Mouse (Mus musculus) v-Abl transformed pro-B cells (cell line): ENCODE data around the gene Eaf2.

Experiments
- in situ Hi-C, 2 experiments: fragments of 400-800 bp; cut with MboI; formaldehyde crosslinking; loops; one replicate each; pipeline ENCODE4 v1.15.1; 2025; ENCODE audit not compliant: unreplicated experiment in 2 of 2

The Eaf2 gene

DNA sequence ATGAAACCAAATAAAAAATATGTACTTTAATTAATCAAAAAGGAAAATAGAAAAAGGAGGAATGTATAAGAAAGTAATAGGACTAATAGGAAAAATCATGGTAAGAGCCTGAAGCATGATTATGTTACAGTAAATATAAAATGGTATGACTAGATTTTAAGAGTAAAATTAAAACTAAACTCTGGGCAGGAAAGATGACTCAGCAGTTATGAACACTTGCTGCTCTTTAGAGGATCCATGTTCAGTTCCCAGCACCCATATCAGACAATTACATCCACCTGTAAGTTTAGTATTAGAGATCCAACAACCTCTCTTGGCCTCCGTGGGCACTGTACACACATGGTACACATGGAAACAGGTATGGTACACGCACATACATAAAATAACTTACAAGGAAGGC lies 5.4 kb downstream of the Eaf2 start:
- in situ Hi-C loops, result no loop called here

DNA sequence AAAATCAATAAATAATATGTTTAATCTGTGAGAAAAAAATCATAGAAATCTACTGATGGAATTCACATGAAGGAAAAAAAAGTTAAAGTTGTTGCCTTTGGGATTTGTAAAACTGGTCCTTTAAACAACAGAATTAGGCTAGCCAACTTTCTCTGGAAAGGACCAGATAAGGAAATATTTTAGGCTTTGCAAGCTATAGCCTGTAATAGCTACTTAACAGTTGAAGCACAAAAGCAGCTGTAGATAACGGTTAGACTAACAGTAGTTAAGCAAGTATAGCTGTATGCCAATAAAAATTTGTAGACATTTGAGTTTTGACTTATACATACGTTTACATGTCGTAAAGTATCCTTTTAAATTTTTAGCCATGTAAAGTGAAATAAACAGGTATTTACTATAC lies 11.2 kb downstream of the Eaf2 start:
- in situ Hi-C loops, result no loop called here

DNA sequence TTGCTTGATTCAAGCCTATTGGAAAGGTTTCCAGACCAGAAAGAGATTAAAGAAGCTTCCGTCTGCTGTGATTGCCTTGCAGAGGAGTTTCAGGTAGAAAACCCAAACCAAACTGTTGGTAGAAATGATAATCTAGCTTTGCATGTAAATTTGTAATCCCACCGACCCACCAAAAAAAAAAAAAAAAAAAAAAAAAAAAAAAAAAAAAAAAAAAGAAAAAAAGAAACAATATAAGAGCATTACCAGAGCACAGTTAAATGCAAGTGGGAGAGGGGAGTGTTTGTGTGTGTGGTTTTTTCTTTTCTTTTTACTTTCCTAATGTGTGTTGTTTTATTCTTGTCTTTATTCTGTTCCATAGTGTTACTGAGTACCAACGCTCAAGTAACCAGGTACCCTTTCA lies 23.6 kb downstream of the Eaf2 start:
- in situ Hi-C loops, result no loop called here

DNA sequence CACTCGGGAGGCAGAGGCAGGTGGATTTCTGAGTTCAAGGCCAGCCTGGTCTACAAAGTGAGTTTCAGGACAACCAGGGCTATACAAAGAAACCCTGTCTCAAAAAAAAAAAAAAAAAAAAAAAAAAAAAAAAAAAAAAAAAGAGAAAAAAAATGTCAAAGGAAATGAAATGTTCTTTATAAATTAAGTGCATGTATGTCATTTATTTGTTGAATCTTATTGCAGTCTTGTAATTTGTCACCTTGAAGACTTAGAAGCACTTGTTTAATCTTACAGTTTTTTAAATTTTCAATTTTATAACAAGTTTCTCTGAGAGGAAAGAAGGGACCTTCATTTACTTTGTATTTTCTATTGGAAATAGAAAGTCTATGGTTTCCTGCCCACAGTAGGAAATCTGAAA lies 27.9 kb downstream of the Eaf2 start:
- in situ Hi-C loops, result loop anchor here in 1 of 2 experiments (10.0 to 25.0 kb wide), 2 partner anchors 1082 to 1240 kb away; partner anchors contain the start of genes Dirc2 and Gsk3b

DNA sequence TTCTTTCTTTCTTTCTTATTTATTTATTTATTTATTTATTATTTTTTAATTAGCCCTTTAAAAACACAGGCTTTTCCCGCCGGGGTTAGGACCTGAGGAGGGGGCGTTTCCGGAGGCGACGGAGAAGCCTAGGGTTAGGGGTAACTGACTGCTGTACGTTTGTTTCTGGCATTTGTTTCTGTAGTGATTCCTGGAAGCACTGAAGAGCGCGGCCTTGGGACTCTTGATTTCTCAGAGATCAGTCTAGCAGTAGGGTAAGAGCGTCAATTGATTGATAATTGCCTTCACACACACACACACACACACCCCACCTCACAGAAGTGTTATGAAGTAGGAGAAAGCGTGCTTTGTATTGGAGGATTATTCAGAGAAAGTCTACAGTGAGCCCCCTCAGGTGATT lies 46.0 kb downstream of the Eaf2 start:
- in situ Hi-C loops, result loop anchor here in 1 of 2 experiments (10.0 to 25.0 kb wide), 2 partner anchors 954 to 1258 kb away; partner anchors contain the start of genes Gsk3b and Parp14

DNA sequence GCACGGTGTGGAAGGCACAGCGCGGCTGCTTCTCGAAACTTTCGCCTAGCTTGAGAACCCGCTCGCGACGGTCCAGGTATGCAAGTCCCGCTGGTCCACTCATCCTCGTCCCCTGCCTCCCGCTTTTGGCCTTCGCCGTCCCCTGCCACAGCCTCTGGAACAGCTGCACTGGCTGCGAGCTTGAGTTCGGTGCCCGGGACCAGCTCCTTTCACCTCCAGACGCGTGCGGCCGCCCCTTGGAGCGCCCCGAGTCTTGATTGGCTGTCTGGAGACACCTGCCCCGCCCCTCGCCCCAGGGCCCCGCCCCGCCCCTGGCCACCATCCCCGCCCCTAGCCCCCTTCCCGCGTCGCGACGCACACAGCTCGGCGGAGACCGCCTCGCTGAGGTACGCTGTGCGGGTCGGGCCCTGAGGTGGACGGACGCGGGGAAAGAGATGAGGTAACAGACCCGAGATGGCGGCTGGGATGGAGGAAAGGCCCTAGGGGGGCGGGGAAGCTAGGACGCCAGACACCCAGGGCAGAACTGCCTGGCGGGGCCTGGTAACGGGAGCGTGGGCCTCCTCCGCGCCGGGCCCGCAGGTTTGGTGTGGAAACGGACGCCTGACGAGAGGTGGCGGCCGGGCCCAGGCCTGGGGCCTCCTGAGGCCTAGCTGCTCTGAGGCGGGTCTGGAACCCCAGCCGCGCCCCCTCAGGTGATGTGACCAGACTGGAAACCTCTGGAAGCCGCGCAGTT lies 46.6 kb downstream of the Eaf2 start, which contains the start of gene Iqcb1:
TSS of gene Iqcb1 (plus strand) at position 332 of the 733 bp plus-strand sequence.
- in situ Hi-C loops, result loop anchor here in 1 of 2 experiments (10.0 to 25.0 kb wide), 2 partner anchors 953 to 1259 kb away; partner anchors contain the start of genes Gsk3b and Parp14

DNA sequence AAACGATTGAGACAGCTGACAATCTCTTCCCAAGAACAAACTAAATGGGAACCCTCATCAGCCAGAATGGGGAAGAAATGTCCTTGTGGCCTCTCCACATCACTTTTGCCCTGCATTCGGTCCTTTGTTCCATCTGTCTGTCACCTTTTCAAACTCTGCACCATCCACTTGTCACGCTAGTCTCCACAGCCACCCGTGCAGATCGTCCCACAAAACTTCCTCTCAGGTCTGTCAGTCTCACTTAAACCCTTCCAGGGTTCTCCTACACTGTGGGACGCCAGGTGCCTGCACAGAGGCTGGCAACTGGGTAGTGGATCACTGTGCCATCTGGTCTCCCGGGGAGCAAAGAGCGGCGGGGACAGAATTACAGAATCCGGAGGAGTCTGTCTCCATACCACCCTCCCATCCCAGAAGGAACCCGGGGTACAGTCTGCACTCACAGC lies 47.2 kb downstream of the Eaf2 start:
- in situ Hi-C loops, result loop anchor here in 1 of 2 experiments (10.0 to 25.0 kb wide), 2 partner anchors 953 to 1260 kb away; partner anchors contain the start of genes Gsk3b and Parp14

DNA sequence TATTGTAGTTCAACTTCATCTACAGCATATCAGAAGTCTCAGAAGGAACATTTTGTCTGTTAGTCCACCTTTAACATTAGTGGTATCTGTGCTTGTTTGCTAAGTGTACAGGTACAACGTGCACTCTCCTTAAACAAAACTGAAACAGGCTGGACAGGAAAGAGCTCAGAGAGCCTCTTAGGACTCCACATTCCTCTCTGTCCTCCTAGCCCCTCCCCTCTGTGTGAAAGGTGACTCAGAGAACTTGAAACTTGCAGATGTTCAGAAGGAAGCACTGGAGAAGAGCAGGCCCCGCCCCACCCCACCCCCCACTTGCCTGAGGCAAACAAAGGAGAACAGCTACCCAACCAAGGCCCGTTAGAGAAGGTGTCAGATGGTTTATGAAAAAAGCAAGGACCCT lies 53.3 kb downstream of the Eaf2 start:
- in situ Hi-C loops, result loop anchor here in 1 of 2 experiments (5.0 to 25.0 kb wide), 3 partner anchors 191 to 1459 kb away; partner anchors contain the start of genes Parp14, Polq and Sec22a

DNA sequence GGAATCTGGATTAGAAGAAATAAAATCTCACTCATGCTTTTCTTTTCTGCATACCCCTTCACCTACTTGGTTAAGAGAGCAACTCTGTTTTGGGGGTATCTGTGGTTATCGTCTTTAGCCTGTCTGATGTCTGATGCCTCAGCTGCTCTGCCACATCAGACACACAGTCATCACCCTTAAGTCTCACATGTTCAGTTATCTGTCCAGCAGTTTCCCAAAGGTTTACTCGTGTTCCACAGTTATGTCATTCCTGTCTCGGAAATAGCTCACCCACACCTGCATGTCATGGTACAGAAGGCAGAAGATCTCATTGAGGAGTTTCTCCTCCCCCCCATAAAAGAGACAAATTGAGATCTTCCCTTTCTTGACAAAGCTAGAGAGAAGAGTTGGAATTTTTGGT lies 54.1 kb downstream of the Eaf2 start:
- in situ Hi-C loops, result loop anchor here in 1 of 2 experiments (5.0 to 25.0 kb wide), 3 partner anchors 192 to 1458 kb away; partner anchors contain the start of genes Parp14, Polq and Sec22a

DNA sequence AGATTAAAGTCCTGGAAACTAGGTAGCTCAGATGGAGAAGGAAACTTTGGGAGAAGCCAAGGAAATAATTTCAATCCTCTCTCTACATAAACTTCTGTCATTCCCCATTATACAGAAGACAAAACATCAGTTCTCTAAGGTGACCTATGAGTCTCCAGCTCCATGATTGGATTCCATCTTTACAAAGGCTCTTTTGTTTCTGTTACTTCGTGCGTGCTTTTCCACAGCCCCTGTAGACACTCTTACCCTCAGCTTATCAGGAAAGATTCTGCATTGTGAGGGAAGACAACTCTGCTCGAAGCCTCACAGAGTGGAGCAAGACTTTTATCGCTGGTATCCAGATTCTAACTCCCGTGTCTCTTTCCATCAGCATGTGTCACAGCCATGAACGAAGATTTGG lies 54.8 kb downstream of the Eaf2 start:
- in situ Hi-C loops, result loop anchor here in 1 of 2 experiments (5.0 to 25.0 kb wide), 3 partner anchors 192 to 1458 kb away; partner anchors contain the start of genes Parp14, Polq and Sec22a

DNA sequence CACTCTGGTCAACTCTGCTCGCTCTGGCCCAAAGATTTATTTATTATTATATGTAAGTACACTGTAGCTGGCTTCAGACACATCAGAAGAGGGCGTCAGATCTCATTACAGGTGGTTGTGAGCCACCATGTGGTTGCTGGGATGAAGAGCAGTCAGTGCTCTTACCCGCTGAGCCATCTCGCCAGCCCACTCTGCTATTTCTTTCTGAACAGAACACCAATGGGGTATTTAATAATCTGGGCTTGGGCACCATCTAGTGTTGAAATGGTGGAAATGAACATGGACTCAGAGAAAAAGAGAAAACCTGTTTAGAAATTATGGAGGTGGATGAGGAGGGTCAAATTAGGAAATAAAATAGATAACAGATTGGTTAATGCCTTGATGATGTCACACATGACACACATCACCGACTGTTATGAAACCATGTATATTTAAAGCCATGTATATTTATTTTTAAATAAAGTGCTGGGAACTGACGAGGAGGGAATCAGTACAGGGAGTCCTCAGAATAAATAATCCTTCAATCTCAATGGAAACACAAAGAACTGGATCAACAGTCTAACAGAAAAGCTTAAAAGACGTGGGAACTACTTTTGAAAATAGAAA lies 57.4 kb downstream of the Eaf2 start:
- in situ Hi-C loops, result loop anchor here (5.0 to 25.0 kb wide), 5 partner anchors 95 to 1703 kb away; partner anchors contain the start of gene Sec22a (in 1 of the 2)

DNA sequence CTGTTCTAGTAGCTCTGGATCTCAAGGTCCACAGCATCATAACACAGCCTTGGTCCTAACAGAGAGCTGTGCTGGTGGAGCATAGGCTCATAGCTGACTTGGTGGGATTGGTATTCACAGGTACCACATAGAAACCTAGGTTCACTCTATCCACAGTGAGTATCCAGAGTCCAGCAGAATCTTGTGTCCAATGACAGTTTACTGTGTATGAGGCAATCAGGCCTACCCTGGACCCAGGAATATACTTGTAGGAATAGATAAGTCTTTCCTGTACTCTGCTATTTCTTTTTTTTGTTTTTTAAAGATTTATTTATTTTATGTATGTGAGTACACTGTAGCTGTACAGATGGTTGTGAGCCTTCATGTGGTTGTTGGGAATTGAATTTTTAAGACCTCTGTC lies 57.9 kb downstream of the Eaf2 start:
- in situ Hi-C loops, result loop anchor here (5.0 to 25.0 kb wide), 5 partner anchors 95 to 1702 kb away; partner anchors contain the start of gene Sec22a (in 1 of the 2)

DNA sequence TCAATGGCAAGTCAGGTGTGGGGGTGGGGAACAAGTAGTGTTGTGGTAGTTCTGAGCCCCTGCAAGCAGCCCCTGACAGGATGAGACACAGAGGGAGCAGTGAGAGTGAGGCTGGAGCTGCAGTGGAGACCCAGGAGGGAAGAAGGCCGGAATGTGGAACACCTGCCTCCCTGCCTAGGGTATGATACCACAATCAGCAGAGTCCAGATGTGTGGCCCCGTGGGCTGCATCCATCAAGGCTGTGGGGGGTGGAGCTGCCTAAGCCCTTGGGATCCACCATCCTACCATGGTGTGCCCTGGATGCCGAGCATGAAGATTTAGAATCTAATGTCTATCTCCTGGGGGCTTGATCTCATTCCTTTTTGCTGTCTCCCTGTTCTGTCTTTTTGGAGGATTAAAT lies 61.1 kb downstream of the Eaf2 start:
- in situ Hi-C loops, result loop anchor here (5.0 to 25.0 kb wide), 6 partner anchors 41 to 1699 kb away; partner anchors contain the start of gene Sec22a (in 1 of the 2)

DNA sequence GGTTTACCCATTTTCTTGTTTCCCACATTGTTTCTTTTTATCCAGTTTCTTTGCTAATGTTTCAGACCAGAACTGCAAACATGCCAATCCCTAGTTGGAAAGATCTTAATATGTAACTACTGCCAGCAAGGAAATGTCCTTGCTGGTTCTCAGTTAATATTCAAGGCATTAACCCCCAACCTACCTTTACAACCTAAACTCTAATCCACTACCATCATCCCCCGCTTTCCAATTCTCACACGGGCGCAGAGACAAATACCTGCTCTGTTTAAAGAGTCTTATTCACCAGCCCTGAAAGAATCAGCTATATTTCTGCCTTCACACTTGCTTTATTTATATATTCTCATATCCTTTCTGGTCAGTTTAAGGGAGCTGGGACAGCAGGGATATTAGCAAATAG lies 66.2 kb downstream of the Eaf2 start:
- in situ Hi-C loops, result loop anchor here in 1 of 2 experiments (25.0 kb wide), 1 partner anchor 1446 kb away; the partner anchor contains the start of gene Sec22a

DNA sequence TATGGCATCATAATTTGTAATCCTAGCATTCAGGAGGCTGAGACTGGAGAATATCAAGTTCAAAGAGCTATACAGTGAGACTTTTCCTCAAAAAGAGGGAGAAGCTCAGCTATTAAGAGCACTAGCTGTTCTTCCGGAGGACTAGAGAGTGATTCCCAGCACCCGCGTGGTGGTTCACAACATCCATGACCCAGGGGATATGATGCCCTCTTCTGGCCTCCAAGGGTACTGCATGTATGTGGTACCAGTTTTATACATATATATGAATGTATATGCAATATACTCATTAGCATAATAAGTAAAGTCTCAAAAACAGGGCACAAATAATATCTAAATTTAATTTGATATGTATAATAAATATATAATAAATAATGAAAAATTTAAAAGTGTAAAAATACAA lies 72.4 kb downstream of the Eaf2 start:
- in situ Hi-C loops, result loop anchor here in 1 of 2 experiments (25.0 kb wide), 1 partner anchor 1440 kb away; the partner anchor contains the start of gene Sec22a

DNA sequence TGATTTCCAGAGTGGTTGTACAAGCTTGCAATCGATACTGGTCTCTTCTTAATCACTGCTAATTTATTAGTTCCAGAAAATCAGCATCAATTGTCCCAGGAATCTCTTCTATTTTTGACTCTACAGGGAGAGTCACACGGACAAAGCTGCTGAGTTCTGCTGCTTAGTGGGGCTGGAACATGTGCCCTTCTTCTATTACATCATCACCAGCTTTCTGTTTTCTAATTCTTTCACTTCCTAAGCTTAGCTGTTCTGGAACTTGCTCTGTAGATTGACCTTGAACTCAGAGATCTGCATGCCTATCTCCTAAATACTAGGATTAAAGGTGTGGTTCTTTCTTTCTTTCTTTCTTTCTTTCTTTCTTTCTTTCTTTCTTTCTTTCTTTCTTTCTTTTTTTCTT lies 76.5 kb downstream of the Eaf2 start:
- in situ Hi-C loops, result no loop called here

DNA sequence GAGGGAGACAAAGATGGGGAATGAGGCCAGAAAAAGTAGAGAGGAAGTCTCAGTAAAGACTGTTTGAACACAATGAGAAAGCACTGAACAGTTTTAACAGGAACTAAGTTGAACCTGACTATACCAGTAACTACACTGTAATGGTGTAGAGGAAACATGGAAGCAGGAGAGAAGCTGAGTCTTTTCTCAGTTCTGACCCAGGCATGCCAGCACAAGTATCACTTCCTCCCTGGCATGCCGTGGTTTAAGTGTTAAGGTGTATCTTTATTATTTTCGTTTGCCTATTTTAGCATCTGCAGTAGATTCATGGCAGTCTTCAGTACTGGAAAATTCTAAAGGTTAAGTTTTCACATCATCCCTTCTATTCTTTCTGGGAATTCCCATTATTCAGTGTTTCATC lies 79.8 kb downstream of the Eaf2 start:
- in situ Hi-C loops, result no loop called here

DNA sequence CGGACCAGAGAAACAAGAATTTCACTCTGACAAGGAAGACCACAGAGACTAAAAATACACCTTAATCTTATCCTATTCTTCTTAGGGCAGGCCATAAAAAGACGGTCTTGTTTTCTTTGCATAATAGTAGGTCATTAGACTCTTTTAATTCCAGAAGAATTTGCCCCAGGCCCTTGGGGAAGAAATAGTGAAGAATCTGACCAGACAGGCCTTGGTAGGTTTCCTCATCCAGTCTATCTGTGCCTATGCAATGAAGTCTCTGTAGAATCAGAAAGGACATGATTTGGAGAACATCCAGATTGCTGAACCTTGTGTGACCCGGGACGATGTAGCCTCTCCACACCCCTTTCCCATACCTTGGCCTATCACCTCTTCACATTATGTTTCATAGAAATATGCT lies 84.6 kb downstream of the Eaf2 start:
- in situ Hi-C loops, result no loop called here

DNA sequence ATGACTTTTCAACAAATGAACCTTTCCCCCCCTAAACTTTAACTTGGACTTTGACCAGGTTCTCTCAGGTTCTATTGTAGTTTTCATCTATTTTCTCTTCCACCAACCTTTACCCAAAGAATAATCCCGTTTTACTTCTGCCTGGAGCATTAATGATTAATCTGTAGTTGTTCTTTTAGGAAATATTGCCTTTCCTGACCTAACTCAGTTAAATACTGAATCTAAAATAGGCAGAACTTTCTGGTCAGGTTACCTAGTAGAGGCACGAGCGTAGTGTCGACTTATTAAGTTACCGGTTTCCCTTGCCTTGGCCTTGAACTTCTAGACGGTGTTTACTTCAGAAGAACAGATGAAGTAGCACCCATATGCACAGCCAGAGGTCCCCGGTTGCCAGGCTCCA lies 88.3 kb downstream of the Eaf2 start:
- in situ Hi-C loops, result no loop called here

DNA sequence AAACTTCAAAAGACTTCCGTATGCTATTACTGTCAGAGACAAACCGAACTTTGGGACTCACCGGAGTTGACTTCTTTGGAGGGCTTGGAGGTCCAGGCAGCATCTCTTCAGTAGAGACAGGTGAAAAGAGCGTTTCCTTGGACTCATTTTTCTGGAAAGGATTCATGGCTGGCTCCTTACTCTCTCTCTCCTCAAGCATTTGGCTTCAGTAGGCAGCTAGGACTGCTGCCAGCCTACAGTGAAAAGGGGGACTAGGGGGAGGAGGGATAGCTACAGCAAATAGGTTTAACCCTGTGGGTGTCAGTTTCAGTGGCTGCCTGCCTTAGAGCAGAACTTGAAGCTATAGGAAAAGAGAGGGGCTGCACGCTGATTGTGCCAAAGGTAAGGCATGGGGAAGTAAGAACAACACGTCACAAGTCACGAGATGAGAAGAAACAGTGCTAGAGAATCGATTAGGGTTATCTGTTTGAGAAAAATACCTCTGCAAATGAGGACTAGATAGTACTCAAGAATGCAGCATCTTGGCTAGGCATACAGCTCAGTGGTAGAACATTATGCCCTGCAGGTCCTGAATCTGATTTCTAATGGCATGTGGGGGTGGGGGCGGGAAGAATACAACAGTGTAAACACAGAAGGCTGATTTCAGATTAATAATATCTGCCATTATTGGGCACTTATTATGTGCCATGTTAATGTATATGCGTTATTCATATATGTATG lies 90.0 kb downstream of the Eaf2 start, which contains the start of gene Slc15a2:
TSS of gene Slc15a2 (minus strand) at position 369 of the 720 bp plus-strand sequence.
- in situ Hi-C loops, result no loop called here
